Mouse (Mus musculus): ENCODE results near the gene Gm10382.

The Gm10382 gene

DNA sequence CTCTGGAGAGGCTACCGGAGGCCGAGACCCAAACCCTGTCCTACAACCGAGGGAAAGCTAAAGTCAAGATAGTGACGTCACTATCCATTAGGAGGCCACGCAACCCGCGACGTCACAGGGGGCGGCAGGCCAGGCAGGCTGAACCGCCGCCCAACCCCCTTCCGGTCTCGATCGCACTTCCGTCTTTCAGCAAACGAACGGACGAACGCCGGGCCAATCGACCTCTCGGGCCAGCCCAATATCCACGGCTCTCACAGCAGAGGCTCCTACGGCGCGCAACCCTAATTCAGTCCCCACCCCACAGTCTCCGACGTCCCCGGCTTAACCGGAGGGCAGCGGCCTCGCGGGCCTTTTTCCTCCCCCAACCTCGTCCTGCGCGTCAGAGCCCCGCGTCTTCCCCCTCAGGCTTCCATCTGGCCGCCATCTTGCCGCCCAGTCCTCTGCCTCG, at the start of gene Gm10382:
TSS of gene Gm10382 (plus strand) at position 192 of the 448 bp plus-strand sequence.
- in situ Hi-C loops (cut with MboI, MseI) = no loop called here

DNA sequence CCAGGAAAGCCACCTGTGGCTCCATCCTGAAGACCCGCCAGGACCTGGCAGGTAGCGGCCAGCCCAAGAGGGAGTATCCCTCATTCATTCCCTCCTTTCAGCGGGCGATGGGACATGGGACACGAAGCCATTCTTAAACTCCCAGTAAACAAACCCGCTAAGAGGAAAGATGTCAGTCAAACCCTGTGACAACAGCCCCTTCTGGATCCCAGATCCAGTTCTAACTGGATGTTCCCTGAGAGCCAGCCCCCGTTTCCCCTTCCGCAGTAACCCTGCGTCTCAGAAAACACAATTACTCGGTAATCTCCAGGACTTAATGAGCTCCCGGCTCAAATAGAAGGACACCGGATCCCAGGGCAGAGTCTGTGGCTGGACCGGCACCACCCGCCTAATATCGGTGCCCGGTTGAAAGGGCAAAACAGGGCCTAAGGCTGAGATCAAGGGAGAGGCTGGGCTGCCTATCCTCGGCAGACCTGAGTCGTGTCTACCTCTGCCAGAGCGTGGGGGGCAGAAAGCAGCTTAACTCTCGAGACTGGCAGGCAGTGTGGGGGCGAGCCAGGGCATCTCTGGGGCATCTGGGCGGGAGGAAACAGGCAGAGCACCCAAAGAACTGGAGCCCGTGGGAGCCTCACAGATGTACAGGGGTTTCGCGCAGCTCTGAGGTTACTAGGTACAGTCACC, 49.1 kb upstream of the Gm10382 start:
- in situ Hi-C loops (cut with MboI, MseI) = loop anchor here in 1 of 2 experiments (25.0 kb wide), 1 partner anchor 703 kb away; the partner anchor contains the start of gene Atp6v0a2

DNA sequence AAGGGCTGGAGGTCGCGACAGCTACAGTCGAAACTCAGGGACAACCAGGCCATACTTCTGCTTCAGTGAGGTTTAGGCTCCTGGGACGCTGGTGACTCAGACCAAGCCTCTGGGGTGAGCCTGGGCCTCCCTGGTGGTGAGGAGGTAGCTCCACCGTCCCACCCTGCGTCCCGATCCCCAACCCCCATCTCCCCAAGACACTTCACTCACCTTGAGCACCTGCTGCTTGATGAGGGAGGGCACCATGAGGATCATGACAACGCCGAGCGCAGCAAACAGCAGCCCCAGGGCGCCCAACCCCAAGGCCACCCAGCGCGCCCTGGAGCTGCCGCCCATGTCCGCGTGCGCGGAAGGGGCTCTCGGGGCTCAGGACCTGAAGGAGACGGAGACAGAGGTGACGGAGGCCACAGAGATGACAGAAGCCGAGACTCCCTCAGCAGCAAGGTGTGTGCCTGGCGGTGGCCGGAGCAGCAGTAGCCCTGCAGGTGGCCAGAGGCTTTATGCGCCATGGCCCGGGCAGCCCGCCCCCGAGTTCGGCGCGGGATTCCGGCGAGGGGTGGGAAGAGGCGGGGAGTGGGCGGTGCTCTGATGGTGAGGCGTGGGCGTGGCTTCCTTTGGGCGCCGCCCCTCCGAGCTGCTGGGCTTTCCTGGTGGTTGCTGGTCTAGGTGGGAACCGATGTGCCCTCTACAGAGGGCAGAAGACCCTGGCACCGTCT, 48.4 kb upstream of the Gm10382 start, which contains the start of gene Scarb1:
TSS of gene Scarb1 (minus strand) at position 548 of the 716 bp plus-strand sequence.
- in situ Hi-C loops (cut with MboI, MseI) = loop anchor here in 1 of 2 experiments (25.0 kb wide), 1 partner anchor 703 kb away; the partner anchor contains the start of gene Atp6v0a2

DNA sequence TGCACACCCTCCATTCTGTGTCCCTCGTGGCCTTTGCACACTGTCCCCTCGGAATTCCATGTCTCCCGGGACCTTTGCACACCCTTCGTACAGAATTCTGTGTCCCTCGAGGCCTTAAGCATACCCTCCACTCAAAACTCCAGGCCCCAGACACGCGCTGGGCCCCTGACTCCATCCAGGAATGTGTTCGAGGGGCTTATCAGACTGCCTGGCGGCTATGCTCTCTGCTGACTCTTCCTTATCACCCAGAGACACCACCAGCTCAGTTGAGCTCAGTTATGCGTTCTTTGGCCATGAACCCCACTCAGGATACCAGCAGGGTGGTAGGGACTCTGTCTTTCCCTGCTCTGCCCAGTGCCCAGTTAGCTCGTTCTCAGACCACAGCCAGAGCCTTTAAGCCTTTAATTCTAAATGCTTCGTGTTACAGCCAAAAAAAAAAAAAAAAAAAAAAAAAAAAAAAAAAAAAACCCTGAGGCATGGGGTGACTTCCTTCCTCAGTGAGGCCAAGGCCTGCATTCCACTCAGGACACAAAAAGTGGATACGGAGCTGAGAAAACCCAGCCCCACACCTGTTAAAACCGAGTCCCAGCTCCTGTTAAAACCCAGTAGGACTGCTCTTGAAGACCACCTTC, 47.5 kb upstream of the Gm10382 start:
- in situ Hi-C loops (cut with MboI, MseI) = loop anchor here in 1 of 2 experiments (25.0 kb wide), 1 partner anchor 704 kb away; the partner anchor contains the start of gene Atp6v0a2

DNA sequence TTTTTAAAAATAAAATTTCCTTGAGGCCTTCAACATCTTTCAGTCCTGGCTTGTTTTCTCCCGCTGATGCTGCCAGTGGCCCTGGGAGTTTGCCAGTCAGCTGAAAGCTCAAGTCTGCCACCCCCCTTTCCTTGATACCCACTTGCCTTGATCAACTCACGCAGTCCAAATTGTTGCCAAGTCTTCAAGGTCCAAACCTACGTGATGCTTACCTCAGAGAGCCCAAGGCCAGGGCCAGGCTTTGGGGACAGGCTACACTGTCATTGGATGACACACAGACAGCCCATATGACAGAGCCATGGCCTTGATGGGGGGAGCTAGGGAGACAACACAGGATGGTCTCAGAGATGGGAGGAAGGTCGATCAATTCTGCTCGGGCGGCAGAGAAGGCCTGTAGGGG, 44.8 kb upstream of the Gm10382 start:
- in situ Hi-C loops (cut with MboI, MseI) = loop anchor here in 1 of 2 experiments (25.0 kb wide), 1 partner anchor 707 kb away; the partner anchor contains the start of gene Atp6v0a2

DNA sequence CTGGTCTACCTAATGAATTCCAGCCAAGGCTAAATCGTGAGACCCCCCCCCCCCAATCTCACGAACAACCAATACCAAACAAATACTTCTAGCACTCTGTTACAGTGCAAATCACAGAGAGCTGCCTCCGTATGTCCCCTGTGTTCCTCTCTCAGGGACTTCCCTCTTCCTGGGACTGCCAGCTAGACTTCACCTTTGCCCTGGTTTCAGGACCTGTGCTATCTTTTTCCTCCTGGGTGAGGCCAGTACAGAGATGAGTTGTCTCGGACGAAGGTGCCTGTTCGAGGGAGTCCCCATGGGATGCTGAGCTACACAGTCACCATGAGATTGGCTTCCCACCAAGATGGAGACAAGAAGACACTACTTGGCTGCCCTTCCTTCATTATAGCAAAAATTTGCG, 41.1 kb upstream of the Gm10382 start:
- in situ Hi-C loops (cut with MboI, MseI) = loop anchor here in 1 of 2 experiments (25.0 kb wide), 1 partner anchor 711 kb away; the partner anchor contains the start of gene Atp6v0a2

DNA sequence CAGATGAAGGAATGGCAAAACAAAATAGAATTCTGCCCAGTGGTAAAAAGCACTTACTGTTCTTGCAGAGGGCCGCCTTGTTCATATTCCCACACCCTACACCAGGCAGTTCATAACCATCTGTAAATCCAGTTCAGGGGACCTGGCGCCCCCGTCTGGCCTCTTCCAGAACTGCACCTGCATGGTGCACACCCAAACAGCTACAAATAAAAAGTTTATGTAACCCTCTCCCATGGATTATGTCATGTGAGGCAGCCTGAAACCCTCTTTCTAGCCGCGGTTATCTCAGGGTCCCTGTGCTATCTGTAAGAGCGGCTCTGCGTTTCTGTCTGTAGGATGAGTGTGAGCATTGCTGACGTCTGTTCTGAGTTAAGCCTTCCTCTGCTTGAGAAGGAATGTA, 40.6 kb upstream of the Gm10382 start:
- in situ Hi-C loops (cut with MboI, MseI) = loop anchor here in 1 of 2 experiments (25.0 kb wide), 1 partner anchor 711 kb away; the partner anchor contains the start of gene Atp6v0a2

DNA sequence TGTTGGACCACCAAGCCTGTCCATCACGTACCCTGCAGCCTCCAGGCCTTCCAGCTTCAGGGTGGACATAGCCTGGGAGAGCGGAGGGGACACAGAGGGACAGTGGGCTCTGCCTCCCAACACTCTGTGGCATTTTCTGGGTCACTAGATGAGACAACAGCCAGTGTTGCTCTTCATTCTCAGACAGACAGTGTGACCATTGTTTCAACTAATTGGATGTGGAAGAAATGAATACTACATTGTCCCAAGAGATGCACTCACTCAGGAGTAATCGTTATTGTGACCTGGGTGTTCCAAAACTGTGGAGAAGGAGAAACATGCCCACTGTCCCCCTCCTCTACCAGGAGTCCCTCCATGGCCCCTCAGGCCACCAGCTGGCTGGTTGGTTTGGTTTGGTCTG, 39.7 kb upstream of the Gm10382 start:
- in situ Hi-C loops (cut with MboI, MseI) = loop anchor here in 1 of 2 experiments (25.0 kb wide), 1 partner anchor 712 kb away; the partner anchor contains the start of gene Atp6v0a2

DNA sequence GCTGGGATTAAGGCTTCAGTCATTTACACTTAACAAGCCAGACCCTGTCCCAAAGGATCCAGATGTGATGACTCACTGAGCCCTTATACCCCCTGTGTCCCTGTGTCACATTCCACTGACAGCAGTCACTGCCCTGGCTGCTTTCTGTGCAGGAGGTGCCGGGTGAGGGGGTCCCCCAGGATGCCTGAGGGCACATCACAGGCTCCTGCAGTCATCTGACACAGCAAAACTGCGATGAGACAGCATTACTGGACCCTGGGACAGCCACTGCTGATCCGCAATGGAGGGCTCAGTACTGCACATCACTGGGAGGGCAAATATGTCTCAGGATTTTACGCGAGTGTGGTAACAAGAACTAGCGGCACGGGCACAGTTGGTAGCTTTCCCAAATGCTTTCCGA, 38.1 kb upstream of the Gm10382 start:
- in situ Hi-C loops (cut with MboI, MseI) = no loop called here

DNA sequence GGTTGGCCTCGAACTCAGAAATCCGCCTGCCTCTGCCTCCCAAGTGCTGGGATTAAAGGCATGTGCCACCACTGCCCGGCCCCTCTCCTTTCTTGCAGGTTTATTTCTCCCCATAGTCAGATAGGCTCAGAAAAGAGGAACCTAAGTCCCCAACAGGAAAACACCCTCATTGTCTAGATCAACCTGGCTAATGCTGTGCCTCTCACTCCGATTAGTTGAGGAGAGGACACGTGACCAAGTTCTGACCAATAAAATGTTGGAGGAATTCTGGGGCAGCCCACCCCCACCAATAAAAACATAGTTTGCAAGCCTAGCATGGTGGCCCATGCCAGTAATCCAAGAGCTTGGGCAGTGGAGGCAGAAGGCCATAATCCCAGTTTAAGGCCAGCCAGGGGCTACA, 37.2 kb upstream of the Gm10382 start:
- in situ Hi-C loops (cut with MboI, MseI) = no loop called here

DNA sequence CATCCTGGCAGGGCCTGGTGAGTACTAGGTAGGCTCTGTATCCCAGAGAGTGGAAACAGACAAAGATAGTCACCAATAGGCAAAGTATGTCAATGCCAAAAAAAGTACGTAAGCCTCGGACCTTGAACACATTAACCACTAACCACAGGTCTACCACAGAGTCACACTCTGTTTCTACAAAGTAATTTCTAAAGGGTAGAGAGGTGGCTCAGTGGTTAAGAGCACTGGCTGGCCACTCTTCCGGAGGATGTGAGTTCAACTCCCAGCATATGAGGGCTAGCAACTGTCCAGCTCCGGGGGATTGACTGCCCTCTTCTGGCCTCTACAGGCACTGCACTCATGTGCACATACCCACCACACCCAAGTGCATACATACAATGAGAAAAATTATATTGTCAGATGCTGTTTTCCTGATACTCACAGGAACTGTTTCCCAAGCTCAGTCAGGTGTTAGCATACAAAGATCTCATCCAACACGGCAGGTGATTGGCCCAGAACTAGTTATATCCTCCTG, 36.3 kb upstream of the Gm10382 start:
- in situ Hi-C loops (cut with MboI, MseI) = no loop called here

DNA sequence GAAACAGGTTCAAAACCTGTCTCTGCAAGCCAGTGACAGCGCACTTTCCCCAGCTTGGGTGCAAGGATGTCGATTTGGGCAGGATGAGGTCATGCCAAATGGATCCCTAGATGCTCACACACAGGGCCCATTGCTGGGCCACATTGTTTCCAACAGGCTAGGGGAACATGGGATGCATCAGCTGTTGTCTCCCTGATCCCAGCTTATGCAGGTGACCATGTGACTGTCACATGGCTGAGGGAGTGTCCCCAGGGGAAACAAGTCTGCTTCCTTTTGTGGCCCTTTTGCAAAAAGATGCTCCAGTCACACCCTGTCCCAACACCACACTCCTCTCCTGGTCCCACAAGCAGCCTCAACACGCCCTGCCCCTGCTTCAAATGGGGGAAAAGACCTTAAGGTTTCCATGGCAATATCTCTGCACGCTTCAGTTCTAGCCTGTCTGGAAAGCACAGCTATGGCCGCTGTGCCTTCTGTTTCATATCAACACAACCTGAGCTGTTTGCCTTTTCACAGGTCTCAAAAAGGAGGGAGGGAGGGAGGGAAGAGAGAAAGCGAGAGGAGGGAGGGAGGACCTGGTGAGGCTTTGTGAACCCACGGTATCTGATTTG, 34.1 kb upstream of the Gm10382 start:
- in situ Hi-C loops (cut with MboI, MseI) = no loop called here

DNA sequence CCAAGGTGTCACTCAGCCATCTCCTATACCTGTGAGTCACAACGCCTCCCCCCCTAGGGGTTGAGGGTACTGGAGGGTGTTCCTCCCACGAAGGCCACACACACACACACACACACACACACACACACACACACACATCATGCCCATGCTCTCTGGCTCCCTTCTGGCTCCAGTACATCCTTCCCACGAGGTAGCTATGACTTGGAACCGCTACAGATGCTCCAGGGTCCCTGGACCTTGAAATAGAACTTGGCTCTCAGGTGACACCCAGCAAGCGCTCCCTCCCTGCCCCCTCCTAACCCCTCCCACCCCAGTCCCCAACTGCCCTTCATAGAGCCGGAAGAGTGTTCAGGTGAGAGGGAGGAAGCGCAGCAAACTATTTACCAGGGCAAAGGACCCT, 33.5 kb upstream of the Gm10382 start:
- in situ Hi-C loops (cut with MboI, MseI) = no loop called here

DNA sequence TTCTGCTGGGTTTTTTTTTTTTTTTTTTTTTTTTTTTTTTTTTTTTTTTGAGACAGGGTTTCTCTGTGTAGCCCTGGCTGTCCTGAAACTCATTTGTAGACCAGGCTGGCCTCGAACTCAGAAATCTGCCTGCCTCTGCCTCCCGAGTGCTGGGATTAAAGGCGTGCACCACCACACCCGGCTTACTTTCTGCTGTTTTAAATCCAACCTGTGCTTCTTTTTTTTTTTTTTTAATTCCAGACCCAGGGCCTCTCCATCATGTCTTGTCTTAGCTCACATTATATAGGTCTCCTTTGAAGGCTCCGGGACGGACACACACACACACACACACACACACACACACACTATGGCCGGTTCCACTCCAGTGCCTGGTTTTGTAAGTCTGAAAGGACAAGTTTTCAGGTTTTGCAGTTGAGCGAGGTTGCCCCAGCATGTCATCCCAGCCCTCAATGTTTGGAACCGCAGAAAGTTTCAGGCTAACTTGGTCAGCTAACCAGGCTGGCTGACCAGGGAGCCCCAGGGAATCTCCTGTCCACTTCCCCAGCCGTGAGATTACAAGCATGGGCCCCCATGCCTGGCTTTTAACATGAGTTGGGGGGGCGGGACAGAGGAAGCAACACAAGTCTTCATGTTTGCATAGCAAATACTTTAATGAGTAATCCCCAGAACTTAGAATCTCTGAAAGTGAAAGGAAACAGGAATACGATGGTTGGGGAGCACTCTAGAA, 31.4 kb upstream of the Gm10382 start:
- in situ Hi-C loops (cut with MboI, MseI) = no loop called here

DNA sequence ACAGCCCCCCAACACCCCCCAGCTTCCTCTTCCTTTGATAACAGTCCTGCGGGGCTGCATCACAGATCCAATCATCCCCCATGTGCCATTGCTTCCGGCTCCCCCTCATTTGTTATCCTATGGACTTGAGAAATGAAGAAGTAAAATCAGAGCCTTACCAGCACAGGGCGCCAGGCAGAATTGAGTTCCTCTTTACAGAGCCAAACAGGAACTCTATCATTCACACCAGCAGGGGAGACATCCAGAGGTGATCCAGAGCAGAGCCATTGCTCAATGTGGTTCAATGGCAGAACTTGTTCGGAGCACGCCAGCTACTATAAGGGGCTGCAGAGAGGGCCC, 30.9 kb upstream of the Gm10382 start:
- in situ Hi-C loops (cut with MboI, MseI) = no loop called here

DNA sequence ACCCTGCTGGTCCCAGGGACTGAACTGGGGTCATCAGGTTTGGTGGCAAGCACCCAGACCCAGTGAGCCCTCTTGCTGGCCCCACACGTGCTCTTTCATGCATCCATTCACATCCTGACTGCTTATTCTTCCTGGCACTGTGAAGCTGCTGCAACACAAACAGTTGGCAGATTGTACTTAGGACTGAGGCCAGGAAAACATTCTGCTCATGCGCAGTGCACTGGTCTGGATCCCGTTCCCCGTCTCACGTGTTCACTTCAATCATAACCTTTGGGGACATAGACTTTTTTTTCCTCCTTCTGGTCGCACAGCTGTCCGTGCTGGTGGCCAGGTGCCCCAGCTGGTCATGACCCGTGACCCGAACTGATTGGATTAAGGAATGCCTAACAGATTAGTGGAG, 28.6 kb upstream of the Gm10382 start:
- in situ Hi-C loops (cut with MboI, MseI) = no loop called here

DNA sequence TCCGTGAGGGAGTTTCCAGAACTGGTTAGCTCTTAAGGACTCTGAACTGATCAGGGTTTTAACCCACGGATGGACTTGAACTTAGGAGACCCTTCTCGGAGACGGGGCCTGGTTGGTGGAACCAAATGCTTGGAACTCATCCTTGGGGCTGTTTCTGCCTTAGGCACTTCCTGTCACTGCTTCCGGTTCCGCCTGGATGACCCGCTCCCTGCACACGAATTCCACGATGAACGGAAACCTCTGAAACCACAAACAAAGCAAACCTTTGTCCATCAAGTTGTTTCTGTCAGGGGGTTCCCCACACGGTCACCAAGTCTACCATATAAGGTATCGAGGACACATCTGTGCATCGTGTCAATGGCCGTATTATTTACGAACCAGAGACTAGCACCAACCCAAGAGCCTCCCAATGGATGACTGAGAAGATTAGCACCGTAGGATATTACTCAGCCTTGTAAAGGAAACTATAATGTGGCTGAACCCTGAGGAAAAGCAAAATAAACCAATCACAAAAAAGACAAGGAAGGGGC, 28.1 kb upstream of the Gm10382 start:
- in situ Hi-C loops (cut with MboI, MseI) = no loop called here

DNA sequence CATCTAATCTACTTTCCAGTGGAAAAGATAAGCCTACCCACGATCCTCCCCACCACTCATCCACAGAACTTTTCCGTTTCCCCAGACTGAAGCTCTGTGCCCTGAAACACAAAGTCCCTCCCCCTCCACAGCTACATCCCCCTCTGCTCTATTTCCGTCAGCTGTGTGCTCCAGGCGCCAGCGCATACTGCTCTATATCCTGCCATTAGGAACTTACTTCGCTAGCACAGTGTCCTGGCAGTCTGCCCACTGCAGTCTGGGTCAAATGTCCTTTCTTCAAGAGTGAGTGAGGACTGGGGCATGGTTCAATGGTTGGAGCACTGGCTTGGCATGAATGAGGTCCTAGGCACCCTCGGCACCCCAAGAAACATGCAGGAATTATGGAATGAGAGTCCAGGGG, 25.2 kb upstream of the Gm10382 start:
- in situ Hi-C loops (cut with MboI, MseI) = no loop called here

DNA sequence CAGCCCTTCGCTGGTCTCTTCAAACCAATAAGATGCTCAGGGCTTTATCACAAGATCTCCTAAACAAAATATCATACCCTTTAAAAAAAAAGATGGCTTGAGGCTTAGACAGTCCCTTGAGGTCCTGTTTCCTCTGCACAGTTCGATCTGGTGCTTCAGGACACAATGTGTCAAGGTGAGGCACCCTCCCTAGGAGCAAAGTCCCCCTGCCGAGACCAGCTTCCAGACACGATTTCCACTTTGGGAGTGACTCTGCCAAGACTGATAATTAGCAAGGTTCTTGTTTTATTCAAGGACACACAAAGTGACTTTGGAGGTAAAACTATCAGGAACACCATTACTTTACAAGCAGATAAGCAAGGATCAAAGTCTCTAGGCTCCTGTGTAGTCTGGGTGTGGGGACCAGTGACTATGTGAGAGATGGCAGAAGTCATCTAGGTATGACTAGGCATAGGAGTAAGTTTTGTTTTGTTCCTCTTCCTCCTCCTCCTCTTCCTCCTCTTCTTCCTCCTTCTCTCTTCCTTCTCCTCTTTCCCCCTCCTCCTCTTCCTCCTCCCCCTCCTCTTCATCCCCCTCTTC, 24.2 kb upstream of the Gm10382 start:
- in situ Hi-C loops (cut with MboI, MseI) = loop anchor here in 1 of 2 experiments (5.0 kb wide), 1 partner anchor 88 kb away; no protein-coding TSS in a partner anchor

DNA sequence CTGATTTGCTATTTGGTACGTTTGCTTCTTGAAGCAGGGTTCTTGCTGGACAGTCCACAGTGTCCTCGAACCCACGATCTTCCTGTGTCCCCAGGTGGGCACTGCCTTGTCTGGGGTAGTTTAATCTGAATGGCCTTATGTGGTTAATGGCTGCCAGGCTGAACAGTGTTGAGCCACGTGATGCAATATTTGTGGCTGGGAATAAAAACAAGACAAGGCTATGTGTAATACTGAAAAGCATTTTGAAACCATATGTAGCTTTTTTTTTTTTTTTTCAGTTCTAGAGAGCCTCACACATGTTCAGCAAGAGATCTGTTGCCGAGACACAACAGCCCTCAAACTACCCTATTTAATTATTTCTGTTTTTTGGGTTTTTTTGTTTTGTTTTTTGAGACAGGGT, 21.0 kb upstream of the Gm10382 start:
- in situ Hi-C loops (cut with MboI, MseI) = loop anchor here in 1 of 2 experiments (5.0 kb wide), 1 partner anchor 91 kb away; no protein-coding TSS in a partner anchor
